Mouse (Mus musculus) kidney, adult 2 months (tissue): ENCODE results near the gene Tubb3.

Source experiments
- CTCF ChIP-seq: fragments of 200-500 bp; conservative IDR thresholded peaks from 2 replicates; pipeline ENCODE4 v1.5.1; 2011; ENCODE audit warnings: low read depth, mild to moderate bottlenecking, control low read depth, low read length, moderate library complexity, mixed read lengths; ENCODE audit not compliant: insufficient read depth, insufficient read length
- POLR2A ChIP-seq: fragments of 200-500 bp; IDR thresholded peaks from one replicate; pipeline ENCODE4 v1.6.1; 2011; ENCODE audit warnings: low read depth, low read length, control low read depth

GRCm38 (mm10) chr8:123402730-123403326 is 8.4 kb upstream of the Tubb3 start:
- TF ChIP-seq POLR2A, result no peak
- no peak for TF ChIP-seq CTCF
